In the genomic region with DNA sequence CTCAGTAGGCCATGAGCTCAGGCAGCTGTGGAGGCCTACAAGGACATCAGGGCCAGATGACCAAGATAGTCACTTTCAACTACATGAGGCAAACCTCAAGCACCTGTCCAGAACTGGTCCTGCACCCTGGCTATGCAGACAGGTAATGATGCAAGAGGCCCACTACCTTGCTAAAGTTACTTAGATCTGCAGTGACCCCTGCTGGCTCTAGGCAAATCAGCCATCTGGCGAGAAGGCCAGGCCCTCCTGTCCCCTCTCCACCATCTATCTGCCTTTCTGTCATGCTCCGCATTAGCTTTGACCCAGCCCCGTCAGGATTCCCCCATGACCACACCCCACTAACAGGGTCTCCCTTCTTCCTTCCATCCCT, we compare ENCODE assay signal across 10 mouse cellular contexts. TPM values are rescaled to one million over a fixed set of nuclear protein-coding genes. Genes with fewer than 3 reads are reported as not detected.
A peak's percentile ranks its signal among the peaks of the same experiment; 100 is the strongest.
DNase-seq lines count a peak whose midpoint lies in the region; ATAC-seq and TF ChIP-seq lines count a peak whose summit lies in the region.
"Had no signal": no experiment of that assay in that cellular context is flagged by ENCODE, and none has a peak within 500 bp of the region (broad histone marks: within the 10 kb centered on the region; RNA-seq: fewer than 3 reads in every experiment).

No protein-coding gene starts in this region.

- no peak for ATAC-seq in liver, embryonic 12.5 days
- ATAC-seq in kidney, embryonic 16.5 days (ENCODE audit: low FRiP score, low TSS enrichment) = peak; percentile 19; the same call in 1 of the 2 replicates
- ATAC-seq in monocyte, adult 5-6 weeks (replicated peaks; ENCODE audit: insufficient number of reproducible peaks, low FRiP score, low TSS enrichment, poor library complexity, severe bottlenecking) = peak; percentile 16; the same call in 1 of the 2 replicates
- ATAC-seq in cerebellum, adult (ENCODE audit: insufficient number of reproducible peaks, low FRiP score, low TSS enrichment) = no peak
- no peak for ATAC-seq in midbrain, embryonic 16.5 days

- no peak overlapping the region for H3K4me3 ChIP-seq in liver, embryonic 12.5 days
- no peak overlapping the region for H3K4me3 ChIP-seq in bone marrow macrophage, adult 2 months (ENCODE audit: insufficient read depth, low read length)
- no peak overlapping the region for H3K4me3 ChIP-seq in kidney, embryonic 16.5 days (ENCODE audit: low read length)
- no peak overlapping the region for H3K4me3 ChIP-seq in midbrain, embryonic 16.5 days (ENCODE audit: low read depth, low read length)
- H3K4me3 ChIP-seq: embryonic facial prominence, embryonic 15.5 days; neural tube, embryonic 12.5 days had no signal

- H3K9ac ChIP-seq in liver, embryonic 12.5 days = no peak overlapping the region
- H3K9ac ChIP-seq in kidney, embryonic 16.5 days (replicated peaks; ENCODE audit: low read length) = no peak overlapping the region
- H3K9ac ChIP-seq in midbrain, embryonic 16.5 days (ENCODE audit: low read depth, low read length) = no peak overlapping the region
- H3K9ac ChIP-seq: embryonic facial prominence, embryonic 15.5 days; neural tube, embryonic 12.5 days had no signal

- WGBS in liver, embryonic 12.5 days (ENCODE audit: insufficient replicate concordance) = 22% methylated on average over 3 of the region's 3 CpGs
- 63% methylated on average over 3 of the region's 3 CpGs for WGBS in kidney, embryonic 16.5 days
- 49% methylated on average over 3 of the region's 3 CpGs for WGBS in midbrain, embryonic 16.5 days

- H3K27ac ChIP-seq in liver, embryonic 12.5 days = no peak overlapping the region
- H3K27ac ChIP-seq in bone marrow macrophage, adult 2 months (ENCODE audit: insufficient read depth, low read depth, low read length) = no peak overlapping the region
- H3K27ac ChIP-seq in kidney, embryonic 16.5 days (ENCODE audit: low read length) = no peak overlapping the region
- no peak overlapping the region for H3K27ac ChIP-seq in midbrain, embryonic 16.5 days (ENCODE audit: low read length)
- H3K27ac ChIP-seq: neural tube, embryonic 12.5 days had no signal

- no peak overlapping the region for H3K4me2 ChIP-seq in liver, embryonic 12.5 days
- no peak overlapping the region for H3K4me2 ChIP-seq in kidney, embryonic 16.5 days (replicated peaks; ENCODE audit: low read depth, low read length)
- H3K4me2 ChIP-seq in midbrain, embryonic 16.5 days (ENCODE audit: low read length) = no peak overlapping the region
- H3K4me2 ChIP-seq: neural tube, embryonic 12.5 days had no signal

- H3K4me1 ChIP-seq in liver, embryonic 12.5 days = peaks cover 25% of the 10 kb centered on the region
- peaks cover 15% of the 10 kb centered on the region for H3K4me1 ChIP-seq in bone marrow macrophage, adult 2 months (ENCODE audit: control insufficient read depth, insufficient read depth, low read length)
- peaks cover 21% of the 10 kb centered on the region for H3K4me1 ChIP-seq in kidney, embryonic 16.5 days (ENCODE audit: insufficient read depth, low read length)
- no peaks in the 10 kb centered on the region for H3K4me1 ChIP-seq in midbrain, embryonic 16.5 days (ENCODE audit: control insufficient read depth, insufficient read depth, low read length)

- no peaks in the 10 kb centered on the region for H3K27me3 ChIP-seq in liver, embryonic 12.5 days (replicated peaks)
- H3K27me3 ChIP-seq in kidney, embryonic 16.5 days (ENCODE audit: insufficient read depth, low read length) = no peaks in the 10 kb centered on the region
- H3K27me3 ChIP-seq in midbrain, embryonic 16.5 days (ENCODE audit: control insufficient read depth, insufficient read depth, low read depth, low read length) = no peaks in the 10 kb centered on the region
- H3K27me3 ChIP-seq: embryonic facial prominence, embryonic 15.5 days; neural tube, embryonic 12.5 days had no signal

- no peaks in the 10 kb centered on the region for H3K36me3 ChIP-seq in liver, embryonic 12.5 days
- no peaks in the 10 kb centered on the region for H3K36me3 ChIP-seq in kidney, embryonic 16.5 days (ENCODE audit: insufficient read depth, low read length)
- H3K36me3 ChIP-seq in midbrain, embryonic 16.5 days (ENCODE audit: control insufficient read depth, insufficient read depth, low read length) = no peaks in the 10 kb centered on the region
- H3K36me3 ChIP-seq: embryonic facial prominence, embryonic 15.5 days; neural tube, embryonic 12.5 days had no signal

- TF ChIP-seq CTCF in bone marrow macrophage, adult 2 months (IDR thresholded peaks at IDR 0.05; ENCODE audit: low read depth, low read length) = peak; percentile 43; the same call in 1 of the 2 replicates

- no peak for TF ChIP-seq POLR2A in bone marrow macrophage, adult 2 months (IDR thresholded peaks at IDR 0.05; ENCODE audit: borderline replicate concordance, low read depth, low read length)

- peak; percentile 53 for DNase-seq in liver
- peak; percentile 43 for DNase-seq in urinary bladder, postnatal 25 days (ENCODE audit: low spot score)

- H3K9me3 ChIP-seq in liver, embryonic 12.5 days (replicated peaks) = no peaks in the 10 kb centered on the region
- no peaks in the 10 kb centered on the region for H3K9me3 ChIP-seq in kidney, embryonic 16.5 days (ENCODE audit: low read length)
- H3K9me3 ChIP-seq in midbrain, embryonic 16.5 days (replicated peaks; ENCODE audit: control insufficient read depth, low read length, poor library complexity, severe bottlenecking) = no peaks in the 10 kb centered on the region
- H3K9me3 ChIP-seq: embryonic facial prominence, embryonic 15.5 days had no signal

RNA-seq across cellular contexts. Expression of gene Mrps18a, which starts 35.7 kb away (rescaled TPM):
- 107 and 110 TPM in 2 replicates for polyA plus RNA-seq in liver, embryonic 12.5 days (2016; fragmentation: Nextera tagmentation; extraction: Ambion mirVana)
- 71.9 and 73.2 TPM in 2 replicates for polyA plus RNA-seq in bone marrow macrophage, adult 2 months (2012; ENCODE audit: insufficient read depth, insufficient read length, missing spikeins)
- 159 and 162 TPM in 2 replicates for polyA plus RNA-seq in kidney, embryonic 16.5 days (2015; fragmentation: Nextera tagmentation; extraction: Ambion mirVana)
- total RNA-seq in monocyte, adult 5-6 weeks (2017) = 32.5 to 38.0 TPM (median 35.9 TPM) in 3 replicates
- polyA plus RNA-seq in midbrain, embryonic 16.5 days (2015; fragmentation: Nextera tagmentation; extraction: Ambion mirVana) = 156 and 158 TPM in 2 replicates

RNA-seq across cellular contexts. Expression of gene Vegfa, which starts 42.9 kb away (rescaled TPM):
- polyA plus RNA-seq in liver, embryonic 12.5 days (2016; fragmentation: Nextera tagmentation; extraction: Ambion mirVana) = 3.0 and 3.2 TPM in 2 replicates
- polyA plus RNA-seq in bone marrow macrophage, adult 2 months (2012; ENCODE audit: insufficient read depth, insufficient read length, missing spikeins) = 53.8 and 58.0 TPM in 2 replicates
- 5.7 and 5.9 TPM in 2 replicates for polyA plus RNA-seq in kidney, embryonic 16.5 days (2015; fragmentation: Nextera tagmentation; extraction: Ambion mirVana)
- 16.5 to 56.6 TPM (median 24.3 TPM) in 3 replicates for total RNA-seq in monocyte, adult 5-6 weeks (2017)
- polyA plus RNA-seq in midbrain, embryonic 16.5 days (2015; fragmentation: Nextera tagmentation; extraction: Ambion mirVana) = 3.4 and 4.7 TPM in 2 replicates

Comparison
In these comparisons a context has a peak if more than half of its experiments do, and no peak if none do; other contexts are left out.
1. ATAC-seq: peak in kidney, embryonic 16.5 days (single experiment) and monocyte, adult 5-6 weeks (single experiment); none in liver, embryonic 12.5 days (single experiment), cerebellum, adult (single experiment) and midbrain, embryonic 16.5 days (single experiment).